Mouse (Mus musculus) ES-E14 (cell line): ENCODE results near the gene Sorcs2.

Experiments used
- HCFC1 ChIP-seq: IDR thresholded peaks from 2 replicates; pipeline ENCODE4 v1.6.1; 2012; ENCODE audit warnings: low read length, inconsistent platforms, borderline replicate concordance; ENCODE audit not compliant: insufficient read depth
- MAFK ChIP-seq: IDR thresholded peaks from 2 replicates; pipeline ENCODE4 v1.6.1; 2014; ENCODE audit warnings: mild to moderate bottlenecking, low read depth, low read length, inconsistent platforms; ENCODE audit not compliant: insufficient read depth
- ZC3H11A ChIP-seq: IDR thresholded peaks from 2 replicates; pipeline ENCODE4 v1.6.1; 2012; ENCODE audit warnings: low read depth, mild to moderate bottlenecking, inconsistent platforms, low read length, borderline replicate concordance
- ZNF384 ChIP-seq: IDR thresholded peaks from 2 replicates; pipeline ENCODE4 v1.6.1; 2012; ENCODE audit warnings: low read depth, low read length, inconsistent platforms

- TF ChIP-seq HCFC1 (no peak), ZC3H11A (no peak), MAFK (no peak), ZNF384 (no peak)
Measured at GRCm38 (mm10) chr5:36179708-36180107, 218.2 kb downstream of the Sorcs2 start.
